8 mouse cellular contexts compared by ENCODE assay signal in the genomic region with DNA sequence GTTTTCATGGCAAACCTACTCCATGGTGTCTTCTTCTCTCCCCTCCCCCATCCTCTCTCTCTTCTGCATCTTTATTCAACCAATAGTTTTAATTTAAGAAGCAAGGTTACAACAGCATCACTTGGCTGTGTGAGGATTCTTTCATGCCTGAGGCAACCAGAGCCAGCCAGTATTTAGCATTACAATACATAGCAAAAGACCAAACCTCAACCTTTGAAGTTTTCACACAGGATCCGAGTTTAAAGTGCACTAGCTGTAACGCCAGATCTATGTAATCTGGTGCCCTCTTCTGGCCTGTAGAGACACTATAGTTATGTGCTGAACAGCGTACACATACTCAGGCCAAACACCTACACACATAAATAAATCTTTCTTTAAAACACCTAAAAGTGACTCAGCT. TPM values are rescaled to one million over a fixed set of nuclear protein-coding genes. Genes with fewer than 3 reads are reported as not detected.
DNase-seq lines count a peak whose midpoint lies in the region; ATAC-seq lines count a peak whose summit lies in the region.

No protein-coding gene starts in this region.

- H3K36me3 ChIP-seq in forebrain, embryonic 14.5 days (ENCODE audit: control insufficient read depth, insufficient read depth, low read length): no peaks in the 10 kb centered on the region
- H3K36me3 ChIP-seq in forebrain, embryonic 12.5 days (replicated peaks): no peaks in the 10 kb centered on the region

- H3K4me3 ChIP-seq in forebrain, embryonic 14.5 days (ENCODE audit: low read depth, low read length): no peak overlapping the region
- H3K4me3 ChIP-seq in forebrain, embryonic 12.5 days (replicated peaks): no peak overlapping the region

- WGBS in forebrain, embryonic 14.5 days: 40% methylated on average over 3 of the region's 3 CpGs
- 24% methylated on average over 3 of the region's 3 CpGs for WGBS in forebrain, embryonic 12.5 days

- no peaks in the 10 kb centered on the region for H3K27me3 ChIP-seq in forebrain, embryonic 14.5 days (replicated peaks; ENCODE audit: control insufficient read depth, insufficient read depth, low read length)
- H3K27me3 ChIP-seq in forebrain, embryonic 12.5 days: no peaks in the 10 kb centered on the region

- H3K27ac ChIP-seq in forebrain, embryonic 14.5 days (ENCODE audit: low read depth, low read length): no peak overlapping the region
- H3K27ac ChIP-seq in forebrain, embryonic 12.5 days: no peak overlapping the region

- ATAC-seq in forebrain, embryonic 14.5 days: no peak
- no peak for ATAC-seq in forebrain, embryonic 12.5 days (ENCODE audit: low FRiP score)
- no peak for ATAC-seq in erythroid progenitor cell, adult 5-6 weeks (replicated peaks; ENCODE audit: low FRiP score, poor library complexity, severe bottlenecking)

- DNase-seq in forebrain, embryonic 14.5 days (ENCODE audit: low spot score): peak; percentile 73
- DNase-seq in 3134 (ENCODE audit: extremely low read depth, insufficient read length, low spot score) (peak; percentile 32), R1 (ENCODE audit: low read depth, low spot score) (peak; percentile 98)
- peak; percentile 41 for DNase-seq in lung, postnatal 14 days
- no peak for DNase-seq in spleen, postnatal 36 days (ENCODE audit: low spot score in 2 of 2)
- no peak for DNase-seq in spleen, adult 18-20 months

- no peak overlapping the region for H3K4me2 ChIP-seq in forebrain, embryonic 14.5 days (ENCODE audit: low read length)
- no peak overlapping the region for H3K4me2 ChIP-seq in forebrain, embryonic 12.5 days

- H3K9me3 ChIP-seq in forebrain, embryonic 14.5 days (replicated peaks; ENCODE audit: control insufficient read depth, low read length): no peaks in the 10 kb centered on the region
- no peaks in the 10 kb centered on the region for H3K9me3 ChIP-seq in forebrain, embryonic 12.5 days

- no peaks in the 10 kb centered on the region for H3K4me1 ChIP-seq in forebrain, embryonic 14.5 days (ENCODE audit: control insufficient read depth, insufficient read depth, low read length)
- H3K4me1 ChIP-seq in forebrain, embryonic 12.5 days: no peaks in the 10 kb centered on the region

- no peak overlapping the region for H3K9ac ChIP-seq in forebrain, embryonic 14.5 days (ENCODE audit: low read length)
- no peak overlapping the region for H3K9ac ChIP-seq in forebrain, embryonic 12.5 days

RNA-seq across cellular contexts. Expression of a gene that starts 18.5 kb away (rescaled TPM):
- 90.3 and 92.1 TPM in 2 replicates for polyA plus RNA-seq in forebrain, embryonic 14.5 days (2014; fragmentation: Nextera tagmentation; extraction: Ambion mirVana)
- polyA plus RNA-seq in forebrain, embryonic 12.5 days (2016; fragmentation: Nextera tagmentation; extraction: Ambion mirVana): 120 and 125 TPM in 2 replicates
- 33.2 and 54.9 TPM in 2 replicates for total RNA-seq in erythroid progenitor cell, adult 5-6 weeks (2015; ENCODE audit: low replicate concordance)
- 11.5 and 18.9 TPM in 2 replicates for total RNA-seq in erythroid progenitor cell, adult 5-6 weeks (2017; ENCODE audit: low replicate concordance)

RNA-seq across cellular contexts. Expression of a gene that starts 36.7 kb away (rescaled TPM):
- 25.3 and 26.0 TPM in 2 replicates for polyA plus RNA-seq in forebrain, embryonic 14.5 days (2014; fragmentation: Nextera tagmentation; extraction: Ambion mirVana)
- 43.9 and 51.2 TPM in 2 replicates for polyA plus RNA-seq in forebrain, embryonic 12.5 days (2016; fragmentation: Nextera tagmentation; extraction: Ambion mirVana)
- 6.1 and 18.0 TPM in 2 replicates for total RNA-seq in erythroid progenitor cell, adult 5-6 weeks (2015; ENCODE audit: low replicate concordance)
- total RNA-seq in erythroid progenitor cell, adult 5-6 weeks (2017; ENCODE audit: low replicate concordance): 1.3 and 3.6 TPM in 2 replicates

RNA-seq across cellular contexts. Expression of a gene that starts 53.9 kb away (rescaled TPM):
- polyA plus RNA-seq in forebrain, embryonic 14.5 days (2014; fragmentation: Nextera tagmentation; extraction: Ambion mirVana): 96.7 and 120 TPM in 2 replicates
- polyA plus RNA-seq in forebrain, embryonic 12.5 days (2016; fragmentation: Nextera tagmentation; extraction: Ambion mirVana): 102 and 120 TPM in 2 replicates
- total RNA-seq in erythroid progenitor cell, adult 5-6 weeks (2015; ENCODE audit: low replicate concordance): 26.0 and 40.4 TPM in 2 replicates
- 29.3 and 34.1 TPM in 2 replicates for total RNA-seq in erythroid progenitor cell, adult 5-6 weeks (2017; ENCODE audit: low replicate concordance)

RNA-seq across cellular contexts. Expression of a gene that starts 55.2 kb away (rescaled TPM):
- polyA plus RNA-seq in forebrain, embryonic 14.5 days (2014; fragmentation: Nextera tagmentation; extraction: Ambion mirVana): 1,206 and 1,335 TPM in 2 replicates
- 834 and 882 TPM in 2 replicates for polyA plus RNA-seq in forebrain, embryonic 12.5 days (2016; fragmentation: Nextera tagmentation; extraction: Ambion mirVana)
- total RNA-seq in erythroid progenitor cell, adult 5-6 weeks (2015; ENCODE audit: low replicate concordance): 214 and 297 TPM in 2 replicates
- total RNA-seq in erythroid progenitor cell, adult 5-6 weeks (2017; ENCODE audit: low replicate concordance): 271 and 285 TPM in 2 replicates

Comparison
In these comparisons a context has a peak if more than half of its experiments do, and no peak if none do; other contexts are left out.
1. DNase-seq: peak in forebrain, embryonic 14.5 days (single experiment), 3134 (single experiment), R1 (single experiment) and lung, postnatal 14 days (single experiment); none in spleen, postnatal 36 days (0 of 2) and spleen, adult 18-20 months (0 of 2).